In the genomic region with DNA sequence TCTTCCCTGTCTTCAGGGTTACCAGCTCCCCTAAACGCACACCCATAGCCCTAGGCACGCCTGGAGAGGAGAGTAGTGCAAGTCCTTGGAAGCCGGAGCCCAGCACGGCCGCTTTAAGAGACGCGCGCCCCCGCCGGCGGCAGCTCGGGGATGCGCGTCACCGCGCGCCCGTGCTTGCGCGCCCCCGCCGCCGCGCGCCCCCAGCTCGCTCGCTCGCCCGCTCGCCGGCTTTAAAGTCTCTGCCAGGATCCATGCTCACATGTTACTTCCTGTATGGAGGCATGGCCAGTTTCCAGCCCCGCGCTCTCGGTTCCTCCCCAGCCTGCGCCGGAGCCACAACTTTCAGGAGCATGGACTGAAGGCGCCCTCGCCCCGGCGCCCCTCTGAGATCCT, we compare ENCODE assay signal across 8 mouse cellular contexts. TPM values are rescaled to one million over a fixed set of nuclear protein-coding genes. Genes with fewer than 3 reads are reported as not detected.
DNase-seq lines count a peak whose midpoint lies in the region; ATAC-seq lines count a peak whose summit lies in the region.

TSS of gene Ptprg (plus strand) at position 260 of the 393 bp plus-strand sequence.

- peak within 1 kb of the TSS; percentile 72 for H3K4me2 ChIP-seq in hindbrain, embryonic 16.5 days (ENCODE audit: low read length)

- ATAC-seq in hindbrain, embryonic 16.5 days = peak; percentile 90

- intact Hi-C loops in gastrocnemius, postnatal 14 days (cut with DNase I; ENCODE audit: low total_unique reads) = loop anchor here (10.0 kb wide), 1 partner anchor 592 kb away; no protein-coding TSS in a partner anchor

- H3K4me1 ChIP-seq in hindbrain, embryonic 16.5 days (ENCODE audit: control insufficient read depth, insufficient read depth, low read depth, low read length) = peaks cover 9% of the 10 kb centered on the region

- peak within 1 kb of the TSS; percentile 90 for H3K9ac ChIP-seq in hindbrain, embryonic 16.5 days (ENCODE audit: low read depth, low read length)

- no peaks in the 10 kb centered on the region for H3K27me3 ChIP-seq in hindbrain, embryonic 16.5 days (replicated peaks; ENCODE audit: control insufficient read depth, insufficient read depth, low read length)

- no peaks in the 10 kb centered on the region for H3K36me3 ChIP-seq in hindbrain, embryonic 16.5 days (ENCODE audit: control insufficient read depth, insufficient read depth, low read length)

- WGBS in hindbrain, embryonic 16.5 days = under 1% methylated on average over 38 of the region's 40 CpGs

- H3K27ac ChIP-seq in hindbrain, embryonic 16.5 days (ENCODE audit: low read depth, low read length) = peak within 1 kb of the TSS; percentile 97

- peak within 1 kb of the TSS; percentile 89 for H3K4me3 ChIP-seq in hindbrain, embryonic 16.5 days (ENCODE audit: low read length)

- H3K9me3 ChIP-seq in hindbrain, embryonic 16.5 days (ENCODE audit: control insufficient read depth, low read length) = no peaks in the 10 kb centered on the region

- DNase-seq in adrenal gland, postnatal 25 days = peak; percentile 88
- peak; percentile 93 for DNase-seq in embryo, embryonic 10.5 days (ENCODE audit: low spot score)
- DNase-seq in gastrocnemius, postnatal 14 days = peak; percentile 86
- peak; percentile 63 for DNase-seq in left cerebral cortex, adult 11 months (ENCODE audit: low spot score)
- DNase-seq in lung, postnatal 10 days = peak; percentile 90
- peak; percentile 83 to 90 for DNase-seq in right cerebral cortex, adult 2 months (ENCODE audit: low spot score in 2 of 2)
- no peak for DNase-seq in spleen, postnatal 14 days (ENCODE audit: low spot score in 2 of 2)

RNA-seq across cellular contexts. Expression of gene Ptprg, which starts in this region (rescaled TPM):
- total RNA-seq in adrenal gland, postnatal 25 days (2021) = 88.7 and 106 TPM in 2 replicates
- 10 to 100 TPM; 31.2 to 34.5 TPM for total RNA-seq in gastrocnemius, postnatal 14 days (2021)
- 38.5 and 44.5 TPM in 2 replicates for polyA plus RNA-seq in hindbrain, embryonic 16.5 days (2015; fragmentation: Nextera tagmentation; extraction: Ambion mirVana)

Comparison
In these comparisons a context has a peak if more than half of its experiments do, and no peak if none do; other contexts are left out.
1. DNase-seq: peak in adrenal gland, postnatal 25 days (single experiment), embryo, embryonic 10.5 days (single experiment), gastrocnemius, postnatal 14 days (single experiment), left cerebral cortex, adult 11 months (single experiment), lung, postnatal 10 days (single experiment) and right cerebral cortex, adult 2 months (2 of 2); none in spleen, postnatal 14 days (0 of 2).